Mouse (Mus musculus): ENCODE measurements around the gene Ankrd22.

Ankrd22 gene

GRCm38 (mm10) chr19:34180316-34180715 lies 14.5 kb upstream of the Ankrd22 start:
- no peak for DNase-seq

GRCm38 (mm10) chr19:34179136-34179535 lies 13.3 kb upstream of the Ankrd22 start:
- DNase-seq: no peak

GRCm38 (mm10) chr19:34174004-34174403 lies 8.2 kb upstream of the Ankrd22 start:
- DNase-seq: no peak

- no peak for DNase-seq
Observed at GRCm38 (mm10) chr19:34171167-34171566, 5.3 kb upstream of the Ankrd22 start.

- no peak for DNase-seq
Observed at GRCm38 (mm10) chr19:34169121-34169520, 3.3 kb upstream of the Ankrd22 start.

- no peak for DNase-seq
Observed at GRCm38 (mm10) chr19:34167896-34168661, 2.2 kb upstream of the Ankrd22 start.

GRCm38 (mm10) chr19:34166386-34166785 lies 533 bp upstream of the Ankrd22 start:
- DNase-seq: no peak

GRCm38 (mm10) chr19:34162693-34163092 lies 3.2 kb downstream of the Ankrd22 start:
- DNase-seq: no peak

GRCm38 (mm10) chr19:34153263-34154144 lies 12.3 kb downstream of the Ankrd22 start:
- no peak for DNase-seq

GRCm38 (mm10) chr19:34151909-34152308 lies 13.9 kb downstream of the Ankrd22 start:
- DNase-seq: no peak

GRCm38 (mm10) chr19:34148421-34148820 lies 17.4 kb downstream of the Ankrd22 start:
- DNase-seq: no peak

- DNase-seq: no peak
Observed at GRCm38 (mm10) chr19:34139431-34140046, 26.3 kb downstream of the Ankrd22 start.

- DNase-seq: no peak
Observed at GRCm38 (mm10) chr19:34138720-34139430, 27.0 kb downstream of the Ankrd22 start.

- no peak for DNase-seq
Observed at GRCm38 (mm10) chr19:34120107-34120731, 45.6 kb downstream of the Ankrd22 start.

GRCm38 (mm10) chr19:34119653-34120052 lies 46.2 kb downstream of the Ankrd22 start:
- no peak for DNase-seq

GRCm38 (mm10) chr19:34119102-34119501 lies 46.8 kb downstream of the Ankrd22 start:
- DNase-seq: no peak

GRCm38 (mm10) chr19:34104841-34105240 lies 61.0 kb downstream of the Ankrd22 start:
- DNase-seq: no peak

GRCm38 (mm10) chr19:34101888-34102287 lies 64.0 kb downstream of the Ankrd22 start:
- no peak for DNase-seq

GRCm38 (mm10) chr19:34100633-34101032 lies 65.2 kb downstream of the Ankrd22 start, which contains the start of gene Lipm:
Lipm (plus strand) TSS chr19:34100933.
- DNase-seq: no peak

- no peak for DNase-seq
Observed at GRCm38 (mm10) chr19:34096228-34096627, 69.6 kb downstream of the Ankrd22 start.

GRCm38 (mm10) chr19:34095381-34095780 lies 70.5 kb downstream of the Ankrd22 start:
- no peak for DNase-seq

- no peak for DNase-seq
Observed at GRCm38 (mm10) chr19:34089011-34089680, 76.7 kb downstream of the Ankrd22 start.
